Mouse (Mus musculus): Measurements from ENCODE around the gene Agpat1. TPM values are rescaled to one million over a fixed set of nuclear protein-coding genes. Genes with fewer than 3 reads are reported as not detected.

Gene Agpat1
- polyA plus RNA-seq, 1 experiment from 2014 or later, result 123 TPM

- no peak for DNase-seq
- H3K27ac ChIP-seq (replicated peaks; ENCODE audit: low read depth, low read length), result no peak overlapping the region
- no peak overlapping the region for H3K4me3 ChIP-seq (replicated peaks; ENCODE audit: low read depth, low read length)
- ATAC-seq (ENCODE audit: low FRiP score, low TSS enrichment), result no peak
- WGBS, result 91% methylated on average over 3 of the region's 3 CpGs
- no peaks in the 10 kb centered on the region for H3K27me3 ChIP-seq (ENCODE audit: control insufficient read depth, insufficient read depth, low read length)
- H3K4me1 ChIP-seq (ENCODE audit: control insufficient read depth, insufficient read depth, low read length), result no peaks in the 10 kb centered on the region
- H3K4me2 ChIP-seq (ENCODE audit: low read length), result no peak overlapping the region
- H3K36me3 ChIP-seq (ENCODE audit: control insufficient read depth, insufficient read depth, low read length), result no peaks in the 10 kb centered on the region
- H3K9ac ChIP-seq (replicated peaks; ENCODE audit: low read length), result no peak overlapping the region
- H3K9me3 ChIP-seq (ENCODE audit: control insufficient read depth, low read length), result no peaks in the 10 kb centered on the region
Observed at GRCm38 (mm10) chr17:34578070-34578469, 26.0 kb upstream of the Agpat1 start.

GRCm38 (mm10) chr17:34582528-34582927 is 21.5 kb upstream of the Agpat1 start:
- 88% methylated on average over 12 of the region's 12 CpGs for WGBS
- Histone ChIP-seq H3K27ac (replicated peaks; ENCODE audit: low read depth, low read length) (no peak overlapping the region), H3K27me3 (ENCODE audit: control insufficient read depth, insufficient read depth, low read length) (no peaks in the 10 kb centered on the region), H3K9ac (replicated peaks; ENCODE audit: low read length) (no peak overlapping the region), H3K36me3 (ENCODE audit: control insufficient read depth, insufficient read depth, low read length) (no peaks in the 10 kb centered on the region), H3K4me2 (ENCODE audit: low read length) (no peak overlapping the region), H3K4me1 (ENCODE audit: control insufficient read depth, insufficient read depth, low read length) (peaks cover 14% of the 10 kb centered on the region), H3K4me3 (replicated peaks; ENCODE audit: low read depth, low read length) (no peak overlapping the region), H3K9me3 (ENCODE audit: control insufficient read depth, low read length) (no peaks in the 10 kb centered on the region)
- DNase-seq (no peak), ATAC-seq (ENCODE audit: low FRiP score, low TSS enrichment) (no peak)

- H3K4me1 ChIP-seq (ENCODE audit: control insufficient read depth, insufficient read depth, low read length), result peaks cover 20% of the 10 kb centered on the region
- no peaks in the 10 kb centered on the region for H3K36me3 ChIP-seq (ENCODE audit: control insufficient read depth, insufficient read depth, low read length)
- DNase-seq (no peak), ATAC-seq (ENCODE audit: low FRiP score, low TSS enrichment) (no peak)
- no peak overlapping the region for H3K4me3 ChIP-seq (replicated peaks; ENCODE audit: low read depth, low read length)
- 60% methylated on average over 7 of the region's 7 CpGs for WGBS
- H3K9me3 ChIP-seq (ENCODE audit: control insufficient read depth, low read length), result no peaks in the 10 kb centered on the region
- no peak overlapping the region for H3K9ac ChIP-seq (replicated peaks; ENCODE audit: low read length)
- no peak overlapping the region for H3K27ac ChIP-seq (replicated peaks; ENCODE audit: low read depth, low read length)
- H3K27me3 ChIP-seq (ENCODE audit: control insufficient read depth, insufficient read depth, low read length), result no peaks in the 10 kb centered on the region
- no peak overlapping the region for H3K4me2 ChIP-seq (ENCODE audit: low read length)
Observed at GRCm38 (mm10) chr17:34583397-34583796, 20.7 kb upstream of the Agpat1 start.

GRCm38 (mm10) chr17:34583819-34584218 is 20.2 kb upstream of the Agpat1 start:
- ATAC-seq (ENCODE audit: low FRiP score, low TSS enrichment) (no peak), DNase-seq (no peak)
- H3K9me3 ChIP-seq (ENCODE audit: control insufficient read depth, low read length), result no peaks in the 10 kb centered on the region
- H3K4me3 ChIP-seq (replicated peaks; ENCODE audit: low read depth, low read length), result no peak overlapping the region
- no peaks in the 10 kb centered on the region for H3K36me3 ChIP-seq (ENCODE audit: control insufficient read depth, insufficient read depth, low read length)
- no peaks in the 10 kb centered on the region for H3K27me3 ChIP-seq (ENCODE audit: control insufficient read depth, insufficient read depth, low read length)
- no peak overlapping the region for H3K9ac ChIP-seq (replicated peaks; ENCODE audit: low read length)
- H3K27ac ChIP-seq (replicated peaks; ENCODE audit: low read depth, low read length), result no peak overlapping the region
- peaks cover 24% of the 10 kb centered on the region for H3K4me1 ChIP-seq (ENCODE audit: control insufficient read depth, insufficient read depth, low read length)
- 83% methylated on average over 8 of the region's 8 CpGs for WGBS
- no peak overlapping the region for H3K4me2 ChIP-seq (ENCODE audit: low read length)

GRCm38 (mm10) chr17:34585121-34585520 is 18.9 kb upstream of the Agpat1 start:
- DNase-seq (no peak), ATAC-seq (ENCODE audit: low FRiP score, low TSS enrichment) (no peak)
- Histone ChIP-seq H3K4me3 (replicated peaks; ENCODE audit: low read depth, low read length) (no peak overlapping the region), H3K36me3 (ENCODE audit: control insufficient read depth, insufficient read depth, low read length) (no peaks in the 10 kb centered on the region), H3K4me1 (ENCODE audit: control insufficient read depth, insufficient read depth, low read length) (peaks cover 30% of the 10 kb centered on the region), H3K9ac (replicated peaks; ENCODE audit: low read length) (no peak overlapping the region), H3K9me3 (ENCODE audit: control insufficient read depth, low read length) (no peaks in the 10 kb centered on the region), H3K4me2 (ENCODE audit: low read length) (no peak overlapping the region), H3K27me3 (ENCODE audit: control insufficient read depth, insufficient read depth, low read length) (no peaks in the 10 kb centered on the region), H3K27ac (replicated peaks; ENCODE audit: low read depth, low read length) (peak overlapping the region; percentile 99; the same call in 1 of the 2 replicates)
- whole genome bisulfite sequencing, result 87% methylated on average over 8 of the region's 8 CpGs

- peak; percentile 64 for DNase-seq
Observed at GRCm38 (mm10) chr17:34585877-34586771, 17.9 kb upstream of the Agpat1 start.

GRCm38 (mm10) chr17:34586796-34587422 is 17.2 kb upstream of the Agpat1 start:
- under 1% methylated on average over 38 of the region's 38 CpGs for WGBS
- peaks cover 43% of the 10 kb centered on the region for H3K4me1 ChIP-seq (ENCODE audit: control insufficient read depth, insufficient read depth, low read length)
- DNase-seq, result peak; percentile 97
- H3K27ac ChIP-seq (replicated peaks; ENCODE audit: low read depth, low read length), result peak overlapping the region; percentile 99
- H3K4me2 ChIP-seq (ENCODE audit: low read length), result peak overlapping the region; percentile 98
- peak overlapping the region; percentile 69 for H3K4me3 ChIP-seq (replicated peaks; ENCODE audit: low read depth, low read length)
- H3K36me3 ChIP-seq (ENCODE audit: control insufficient read depth, insufficient read depth, low read length), result no peaks in the 10 kb centered on the region
- no peaks in the 10 kb centered on the region for H3K9me3 ChIP-seq (ENCODE audit: control insufficient read depth, low read length)
- H3K9ac ChIP-seq (replicated peaks; ENCODE audit: low read length), result peak overlapping the region; percentile 85
- ATAC-seq (ENCODE audit: low FRiP score, low TSS enrichment), result peak; percentile 79
- no peaks in the 10 kb centered on the region for H3K27me3 ChIP-seq (ENCODE audit: control insufficient read depth, insufficient read depth, low read length)

More at GRCm38 (mm10) chr17:34585877-34586771, 17.9 kb upstream of the Agpat1 start:
- Histone ChIP-seq H3K27ac (replicated peaks; ENCODE audit: low read depth, low read length) (peak overlapping the region; percentile 99), H3K4me1 (ENCODE audit: control insufficient read depth, insufficient read depth, low read length) (peaks cover 39% of the 10 kb centered on the region), H3K4me2 (ENCODE audit: low read length) (peak overlapping the region; percentile 98), H3K36me3 (ENCODE audit: control insufficient read depth, insufficient read depth, low read length) (no peaks in the 10 kb centered on the region), H3K27me3 (ENCODE audit: control insufficient read depth, insufficient read depth, low read length) (no peaks in the 10 kb centered on the region), H3K4me3 (replicated peaks; ENCODE audit: low read depth, low read length) (peak overlapping the region; percentile 69), H3K9ac (replicated peaks; ENCODE audit: low read length) (peak overlapping the region; percentile 85), H3K9me3 (ENCODE audit: control insufficient read depth, low read length) (no peaks in the 10 kb centered on the region)
- ATAC-seq (ENCODE audit: low FRiP score, low TSS enrichment), result peak; percentile 4; the same call in 1 of the 2 replicates
- WGBS, result 12% methylated on average over 32 of the region's 32 CpGs

- H3K9me3 ChIP-seq (ENCODE audit: control insufficient read depth, low read length), result no peaks in the 10 kb centered on the region
- WGBS, result under 1% methylated on average over 50 of the region's 50 CpGs
- DNase-seq (peak; percentile 99), ATAC-seq (ENCODE audit: low FRiP score, low TSS enrichment) (peak; percentile 86)
- H3K27me3 ChIP-seq (ENCODE audit: control insufficient read depth, insufficient read depth, low read length), result no peaks in the 10 kb centered on the region
- peak overlapping the region; percentile 69 for H3K4me3 ChIP-seq (replicated peaks; ENCODE audit: low read depth, low read length)
- H3K4me2 ChIP-seq (ENCODE audit: low read length), result peak overlapping the region; percentile 98
- H3K9ac ChIP-seq (replicated peaks; ENCODE audit: low read length), result peak overlapping the region; percentile 85
- H3K27ac ChIP-seq (replicated peaks; ENCODE audit: low read depth, low read length), result peak overlapping the region; percentile 99
- no peaks in the 10 kb centered on the region for H3K36me3 ChIP-seq (ENCODE audit: control insufficient read depth, insufficient read depth, low read length)
- H3K4me1 ChIP-seq (ENCODE audit: control insufficient read depth, insufficient read depth, low read length), result peaks cover 43% of the 10 kb centered on the region
Observed at GRCm38 (mm10) chr17:34587423-34587811, 16.6 kb upstream of the Agpat1 start.
